Mouse (Mus musculus): Measurements from ENCODE around the gene 4930404N11Rik. TPM values are rescaled to one million over a fixed set of nuclear protein-coding genes. Genes with fewer than 3 reads are reported as not detected.

4930404N11Rik gene
- polyA plus RNA-seq, 1 experiment from 2014 or later = 0.94 TPM

- no peak overlapping the region for H3K4me3 ChIP-seq (ENCODE audit: low read depth, low read length)
- no peaks in the 10 kb centered on the region for H3K27me3 ChIP-seq (ENCODE audit: insufficient read depth, low read length)
- no peaks in the 10 kb centered on the region for H3K9me3 ChIP-seq (ENCODE audit: low read length)
- WGBS (ENCODE audit: insufficient replicate concordance) = 88% methylated on average over 16 of the region's 16 CpGs
- TF ChIP-seq CTCF (IDR thresholded peaks at IDR 0.05; ENCODE audit: low read depth) (no peak), EP300 (IDR thresholded peaks at IDR 0.05; ENCODE audit: low read depth) (no peak)
- DNase-seq (no peak), ATAC-seq (no peak)
- no peak overlapping the region for H3K4me2 ChIP-seq (ENCODE audit: low read depth, low read length)
- H3K27ac ChIP-seq (ENCODE audit: low read depth) = no peak overlapping the region
- no peak overlapping the region for H3K9ac ChIP-seq (replicated peaks)
- H3K36me3 ChIP-seq (replicated peaks; ENCODE audit: insufficient read depth, low read length) = peaks cover 40% of the 10 kb centered on the region
- peaks cover 33% of the 10 kb centered on the region for H3K4me1 ChIP-seq (ENCODE audit: insufficient read depth)
Observed at GRCm38 (mm10) chr10:81315587-81315986, 50.0 kb downstream of the 4930404N11Rik start.

DNA sequence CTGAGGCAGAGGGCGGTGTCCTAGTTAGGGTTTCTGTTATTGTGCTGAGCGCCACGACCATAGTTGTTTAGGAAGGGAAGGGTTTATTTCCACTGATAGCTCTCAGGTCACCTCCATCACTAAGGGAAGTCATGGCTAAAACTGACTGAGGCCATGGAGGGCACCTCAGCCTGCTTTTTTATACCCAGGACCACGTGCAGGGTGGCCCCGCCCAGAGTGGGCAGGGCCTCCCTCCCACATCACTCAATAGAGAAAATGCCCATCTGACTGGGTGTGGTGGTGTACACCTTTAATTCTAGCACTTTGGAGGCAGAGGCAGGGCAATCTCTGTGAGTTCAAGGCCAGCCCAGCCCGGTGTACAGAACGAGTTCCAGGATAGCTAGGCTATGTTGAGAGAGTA, 51.4 kb downstream of the 4930404N11Rik start:
- no peak overlapping the region for H3K27ac ChIP-seq (ENCODE audit: low read depth)
- no peak overlapping the region for H3K4me2 ChIP-seq (ENCODE audit: low read depth, low read length)
- WGBS (ENCODE audit: insufficient replicate concordance) = 68% methylated on average over 7 of the region's 7 CpGs
- no peak for TF ChIP-seq EP300 (IDR thresholded peaks at IDR 0.05; ENCODE audit: low read depth)
- no peak for TF ChIP-seq CTCF (IDR thresholded peaks at IDR 0.05; ENCODE audit: low read depth)
- peaks cover 48% of the 10 kb centered on the region for H3K36me3 ChIP-seq (replicated peaks; ENCODE audit: insufficient read depth, low read length)
- no peak overlapping the region for H3K9ac ChIP-seq (replicated peaks)
- ATAC-seq (no peak), DNase-seq (no peak)
- no peaks in the 10 kb centered on the region for H3K9me3 ChIP-seq (ENCODE audit: low read length)
- no peak overlapping the region for H3K4me3 ChIP-seq (ENCODE audit: low read depth, low read length)
- no peaks in the 10 kb centered on the region for H3K27me3 ChIP-seq (ENCODE audit: insufficient read depth, low read length)
- peaks cover 23% of the 10 kb centered on the region for H3K4me1 ChIP-seq (ENCODE audit: insufficient read depth)

DNA sequence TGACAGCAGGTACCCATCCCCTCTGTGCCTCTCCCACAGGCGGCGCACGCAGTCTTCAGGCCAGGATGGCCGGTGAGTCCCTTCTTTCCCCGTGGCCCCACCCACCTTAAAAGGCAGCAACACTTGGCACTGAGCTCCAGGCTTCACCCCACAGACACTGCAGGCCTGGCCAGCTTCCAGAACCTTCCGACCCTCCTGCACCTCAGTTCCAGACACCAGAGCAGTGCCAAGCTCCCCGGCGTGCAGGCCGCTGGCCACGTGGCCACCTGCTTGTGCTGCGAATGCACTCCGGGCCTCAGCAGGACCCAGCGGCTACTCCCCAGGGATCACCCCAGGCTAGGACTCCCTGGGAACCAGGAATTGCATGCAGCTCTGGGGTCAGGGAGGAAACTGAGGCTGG, 52.0 kb downstream of the 4930404N11Rik start:
- Histone ChIP-seq H3K27ac (ENCODE audit: low read depth) (no peak overlapping the region), H3K4me1 (ENCODE audit: insufficient read depth) (peaks cover 17% of the 10 kb centered on the region), H3K36me3 (replicated peaks; ENCODE audit: insufficient read depth, low read length) (peaks cover 54% of the 10 kb centered on the region), H3K4me2 (ENCODE audit: low read depth, low read length) (no peak overlapping the region), H3K27me3 (ENCODE audit: insufficient read depth, low read length) (no peaks in the 10 kb centered on the region), H3K9me3 (ENCODE audit: low read length) (no peaks in the 10 kb centered on the region), H3K4me3 (ENCODE audit: low read depth, low read length) (no peak overlapping the region), H3K9ac (replicated peaks) (no peak overlapping the region)
- ATAC-seq (no peak), DNase-seq (no peak)
- WGBS (ENCODE audit: insufficient replicate concordance) = 94% methylated on average over 13 of the region's 13 CpGs
- TF ChIP-seq CTCF (IDR thresholded peaks at IDR 0.05; ENCODE audit: low read depth) (no peak), EP300 (IDR thresholded peaks at IDR 0.05; ENCODE audit: low read depth) (no peak)

Small RNA genes within 50 kb of the gene (microRNA-seq; reads per million reads assigned to microRNA genes)
- gene Mir6913 = not detected

Other genes starting within 250 kb of the 4930404N11Rik start
- 29.7 and 33.8 TPM in 2 replicates for gene Zbtb7a, start 230.6 kb downstream of the 4930404N11Rik start, polyA plus RNA-seq (2015; fragmentation: Nextera tagmentation; extraction: Ambion mirVana)
- gene Pias4, start 197.9 kb downstream of the 4930404N11Rik start, polyA plus RNA-seq (2015; fragmentation: Nextera tagmentation; extraction: Ambion mirVana) = 14.6 and 16.1 TPM in 2 replicates
- gene Eef2, start 189.2 kb downstream of the 4930404N11Rik start, polyA plus RNA-seq (2015; fragmentation: Nextera tagmentation; extraction: Ambion mirVana) = 310 and 313 TPM in 2 replicates
- 15.3 and 17.2 TPM in 2 replicates for gene Dapk3, start 182.8 kb downstream of the 4930404N11Rik start, polyA plus RNA-seq (2015; fragmentation: Nextera tagmentation; extraction: Ambion mirVana)
- gene 4930442H23Rik, start 182.0 kb downstream of the 4930404N11Rik start, polyA plus RNA-seq (2015; fragmentation: Nextera tagmentation; extraction: Ambion mirVana) = not detected in 2 replicates
- not detected in 2 replicates for gene Nmrk2, start 163.8 kb downstream of the 4930404N11Rik start, polyA plus RNA-seq (2015; fragmentation: Nextera tagmentation; extraction: Ambion mirVana)
- gene Atcay, start 135.0 kb downstream of the 4930404N11Rik start, polyA plus RNA-seq (2015; fragmentation: Nextera tagmentation; extraction: Ambion mirVana) = not detected in 2 replicates
- 0.09 and 0.61 TPM in 2 replicates for gene Zfr2, start 132.7 kb downstream of the 4930404N11Rik start, polyA plus RNA-seq (2015; fragmentation: Nextera tagmentation; extraction: Ambion mirVana)
- gene Matk, start 112.9 kb downstream of the 4930404N11Rik start, polyA plus RNA-seq (2015; fragmentation: Nextera tagmentation; extraction: Ambion mirVana) = 1.7 TPM in 2 replicates
- 110 and 112 TPM in 2 replicates for gene Mrpl54, start 98.9 kb downstream of the 4930404N11Rik start, polyA plus RNA-seq (2015; fragmentation: Nextera tagmentation; extraction: Ambion mirVana)
- gene Apba3, start 98.9 kb downstream of the 4930404N11Rik start, polyA plus RNA-seq (2015; fragmentation: Nextera tagmentation; extraction: Ambion mirVana) = 21.1 and 23.2 TPM in 2 replicates
- 1.7 and 1.8 TPM in 2 replicates for gene Tjp3, start 74.2 kb downstream of the 4930404N11Rik start, polyA plus RNA-seq (2015; fragmentation: Nextera tagmentation; extraction: Ambion mirVana)
- gene Pip5k1c, start 72.9 kb downstream of the 4930404N11Rik start, polyA plus RNA-seq (2015; fragmentation: Nextera tagmentation; extraction: Ambion mirVana) = 8.8 and 9.7 TPM in 2 replicates
- 12.4 and 12.9 TPM in 2 replicates for gene Cactin, start 44.7 kb downstream of the 4930404N11Rik start, polyA plus RNA-seq (2015; fragmentation: Nextera tagmentation; extraction: Ambion mirVana)
- 5.2 and 5.4 TPM in 2 replicates for gene Tbxa2r, start 37.1 kb downstream of the 4930404N11Rik start, polyA plus RNA-seq (2015; fragmentation: Nextera tagmentation; extraction: Ambion mirVana)
- 0.02 and 0.08 TPM in 2 replicates for gene Gipc3, start 22.6 kb downstream of the 4930404N11Rik start, polyA plus RNA-seq (2015; fragmentation: Nextera tagmentation; extraction: Ambion mirVana)
- 26.4 and 27.1 TPM in 2 replicates for gene Hmg20b, start 15.3 kb downstream of the 4930404N11Rik start, polyA plus RNA-seq (2015; fragmentation: Nextera tagmentation; extraction: Ambion mirVana)
- 6.8 and 7.9 TPM in 2 replicates for gene Mfsd12, start 8.3 kb downstream of the 4930404N11Rik start, polyA plus RNA-seq (2015; fragmentation: Nextera tagmentation; extraction: Ambion mirVana)
- gene Fzr1, start 12.7 kb upstream of the 4930404N11Rik start, polyA plus RNA-seq (2015; fragmentation: Nextera tagmentation; extraction: Ambion mirVana) = 69.7 and 74.6 TPM in 2 replicates
- gene Dohh, start 18.6 kb upstream of the 4930404N11Rik start, polyA plus RNA-seq (2015; fragmentation: Nextera tagmentation; extraction: Ambion mirVana) = 39.3 and 42.1 TPM in 2 replicates
- gene Gm48551, start 18.6 kb upstream of the 4930404N11Rik start, polyA plus RNA-seq (2015; fragmentation: Nextera tagmentation; extraction: Ambion mirVana) = 0.40 and 0.70 TPM in 2 replicates
- not detected in 2 replicates for gene Gm48552, start 23.2 kb upstream of the 4930404N11Rik start, polyA plus RNA-seq (2015; fragmentation: Nextera tagmentation; extraction: Ambion mirVana)
- 1.7 and 2.0 TPM in 2 replicates for gene Smim24, start 27.2 kb upstream of the 4930404N11Rik start, polyA plus RNA-seq (2015; fragmentation: Nextera tagmentation; extraction: Ambion mirVana)
- 19.6 and 21.1 TPM in 2 replicates for gene Nfic, start 89.8 kb upstream of the 4930404N11Rik start, polyA plus RNA-seq (2015; fragmentation: Nextera tagmentation; extraction: Ambion mirVana)
- gene Celf5, start 116.9 kb upstream of the 4930404N11Rik start, polyA plus RNA-seq (2015; fragmentation: Nextera tagmentation; extraction: Ambion mirVana) = not detected in 2 replicates
- 29.2 and 30.6 TPM in 2 replicates for gene Ncln, start 130.6 kb upstream of the 4930404N11Rik start, polyA plus RNA-seq (2015; fragmentation: Nextera tagmentation; extraction: Ambion mirVana)
- 6.3 and 7.4 TPM in 2 replicates for gene S1pr4, start 134.3 kb upstream of the 4930404N11Rik start, polyA plus RNA-seq (2015; fragmentation: Nextera tagmentation; extraction: Ambion mirVana)
- 4.0 and 4.4 TPM in 2 replicates for gene Gna15, start 158.4 kb upstream of the 4930404N11Rik start, polyA plus RNA-seq (2015; fragmentation: Nextera tagmentation; extraction: Ambion mirVana)
- 18.3 and 19.2 TPM in 2 replicates for gene Gna11, start 179.4 kb upstream of the 4930404N11Rik start, polyA plus RNA-seq (2015; fragmentation: Nextera tagmentation; extraction: Ambion mirVana)
- gene Aes, start 193.7 kb upstream of the 4930404N11Rik start, polyA plus RNA-seq (2015; fragmentation: Nextera tagmentation; extraction: Ambion mirVana) = 256 and 266 TPM in 2 replicates
- 1.2 and 2.2 TPM in 2 replicates for gene Tle2, start 208.7 kb upstream of the 4930404N11Rik start, polyA plus RNA-seq (2015; fragmentation: Nextera tagmentation; extraction: Ambion mirVana)
- gene Tle6, start 235.3 kb upstream of the 4930404N11Rik start, polyA plus RNA-seq (2015; fragmentation: Nextera tagmentation; extraction: Ambion mirVana) = 2.9 and 3.0 TPM in 2 replicates
- gene BC025920, start 240.5 kb upstream of the 4930404N11Rik start, polyA plus RNA-seq (2015; fragmentation: Nextera tagmentation; extraction: Ambion mirVana) = 0.13 TPM in 2 replicates